Mouse (Mus musculus): ENCODE measurements around the gene Atg9a.

Atg9a gene

DNA sequence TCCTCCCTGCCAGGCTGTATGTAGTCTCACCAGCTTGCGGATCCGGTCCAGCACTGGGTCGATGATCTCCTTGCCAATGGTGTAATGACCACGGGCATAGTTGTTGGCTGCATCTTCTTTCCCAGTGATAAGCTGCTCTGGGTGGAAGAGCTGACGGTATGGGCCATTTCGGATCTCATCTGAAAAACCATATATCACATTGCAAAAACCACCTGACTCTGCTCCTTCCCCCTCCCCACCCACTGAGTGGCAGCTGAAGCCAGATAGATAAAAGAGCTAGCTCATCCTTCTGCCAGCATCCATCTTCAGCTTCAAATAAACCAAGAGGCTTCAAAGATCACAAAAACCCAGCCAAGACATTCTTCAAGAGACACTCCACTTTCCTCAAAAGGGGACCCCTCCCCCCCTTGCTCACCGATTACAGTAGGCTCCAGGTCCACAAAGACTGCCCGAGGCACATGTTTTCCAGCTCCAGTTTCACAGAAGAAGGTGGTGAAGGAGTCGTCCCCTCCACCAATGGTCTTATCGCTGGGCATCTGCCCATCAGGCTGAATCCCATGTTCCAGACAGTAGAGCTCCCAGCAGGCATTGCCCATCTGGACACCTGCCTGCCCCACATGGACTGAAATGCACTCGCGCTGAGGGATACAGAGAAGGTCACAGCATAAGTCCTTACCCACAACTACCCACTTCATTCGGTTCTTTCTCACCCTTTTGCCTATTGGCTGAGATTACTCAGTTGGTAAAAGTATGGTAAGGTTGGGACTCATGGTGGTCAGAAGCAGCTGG, 25.0 kb upstream of the Atg9a start:
- DNase-seq (ENCODE audit: extremely low read depth, insufficient read length, low spot score): no peak

DNA sequence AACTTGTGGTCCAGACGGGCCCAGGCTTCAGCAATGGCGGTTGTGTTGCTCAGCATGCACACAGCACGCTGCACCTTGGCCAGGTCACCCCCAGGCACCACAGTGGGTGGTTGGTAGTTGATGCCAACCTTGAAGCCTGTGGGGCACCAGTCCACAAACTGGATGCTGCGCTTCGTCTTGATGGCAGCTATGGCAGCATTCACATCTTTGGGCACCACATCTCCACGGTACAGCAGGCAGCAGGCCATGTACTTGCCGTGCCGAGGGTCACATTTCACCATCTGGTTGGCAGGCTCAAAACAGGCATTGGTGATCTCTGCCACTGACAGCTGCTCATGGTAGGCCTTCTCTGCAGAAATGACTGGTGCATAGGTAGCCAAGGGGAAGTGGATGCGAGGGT, 23.8 kb upstream of the Atg9a start:
- no peak for DNase-seq (ENCODE audit: extremely low read depth, insufficient read length, low spot score)

DNA sequence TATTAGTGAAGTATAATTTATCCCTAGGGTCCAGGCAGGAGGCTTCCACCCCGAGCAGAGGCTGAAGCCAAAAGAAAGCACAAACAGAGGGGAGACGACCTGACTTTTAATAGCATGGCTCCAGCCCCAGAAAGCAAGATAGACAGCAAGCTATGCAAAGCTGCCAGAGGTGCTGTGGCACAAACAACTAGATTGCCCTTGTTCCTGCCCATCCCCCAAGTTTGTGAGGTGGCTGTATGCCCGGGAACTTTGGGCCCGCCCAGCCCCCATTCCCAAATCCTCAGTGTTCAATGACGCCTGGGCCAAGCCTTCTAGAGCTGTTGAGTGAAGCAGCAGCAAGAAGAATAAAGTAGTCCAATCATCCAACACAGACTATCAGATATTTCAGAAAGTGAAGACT, 22.9 kb upstream of the Atg9a start:
- no peak for DNase-seq (ENCODE audit: extremely low read depth, insufficient read length, low spot score)

DNA sequence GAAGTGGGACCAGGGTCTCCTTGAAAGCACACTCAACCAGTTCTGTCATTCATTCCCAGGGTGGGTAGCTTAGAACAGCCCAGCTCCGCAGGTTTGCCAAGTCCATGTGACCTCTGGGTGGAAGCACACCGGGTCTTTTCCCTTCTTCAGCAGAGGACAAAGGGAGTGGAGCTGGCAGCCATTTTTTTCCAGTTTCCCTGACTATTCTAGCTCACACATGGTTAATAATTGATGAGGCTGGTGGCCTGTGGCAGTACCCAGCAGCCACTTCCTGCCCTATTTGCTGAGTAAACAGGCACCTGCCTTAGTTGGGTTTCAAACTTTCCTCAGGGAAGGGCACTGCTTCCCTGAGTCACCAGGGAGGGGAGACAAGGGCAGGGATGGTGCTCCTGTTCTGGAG, 22.4 kb upstream of the Atg9a start:
- DNase-seq (ENCODE audit: extremely low read depth, insufficient read length, low spot score): no peak

DNA sequence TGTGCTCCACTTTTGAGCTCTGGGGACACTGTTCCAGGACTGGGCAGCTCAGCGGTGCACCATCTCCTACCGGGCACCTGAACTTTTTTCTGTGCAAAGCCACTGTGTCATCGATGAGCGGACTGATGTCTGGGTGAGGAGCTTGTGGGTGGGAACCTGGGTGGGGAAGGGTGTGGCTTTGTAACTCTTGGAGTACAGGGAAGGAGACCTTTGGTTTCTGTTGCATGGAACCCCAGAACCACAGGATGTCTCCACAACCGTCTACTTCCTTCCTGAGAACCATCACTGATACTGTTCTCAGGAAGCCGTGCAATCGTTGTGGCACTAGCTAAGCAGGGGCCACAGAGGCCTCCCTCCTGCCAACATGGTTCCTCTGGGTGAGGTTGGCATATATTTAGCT, 21.1 kb upstream of the Atg9a start:
- DNase-seq (ENCODE audit: extremely low read depth, insufficient read length, low spot score): no peak

DNA sequence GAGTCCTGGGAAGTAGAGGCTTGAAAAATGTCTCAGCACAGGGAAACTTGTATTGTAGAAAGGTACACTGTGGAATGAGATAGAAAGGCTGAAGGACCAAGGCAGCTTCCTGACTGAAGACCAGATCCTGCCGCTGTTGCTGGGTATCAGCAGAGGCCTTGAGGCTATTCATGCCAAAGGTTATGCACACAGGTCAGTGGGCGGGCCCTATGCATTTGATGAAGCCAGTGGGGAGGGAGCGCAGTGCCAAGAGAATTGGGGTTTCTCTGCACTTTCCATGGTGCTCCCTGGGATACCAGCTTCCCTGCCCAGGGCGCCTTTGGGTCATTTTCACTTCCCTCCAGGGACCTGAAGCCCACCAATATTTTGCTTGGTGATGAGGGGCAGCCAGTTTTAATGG, 20.5 kb upstream of the Atg9a start:
- no peak for DNase-seq (ENCODE audit: extremely low read depth, insufficient read length, low spot score)

DNA sequence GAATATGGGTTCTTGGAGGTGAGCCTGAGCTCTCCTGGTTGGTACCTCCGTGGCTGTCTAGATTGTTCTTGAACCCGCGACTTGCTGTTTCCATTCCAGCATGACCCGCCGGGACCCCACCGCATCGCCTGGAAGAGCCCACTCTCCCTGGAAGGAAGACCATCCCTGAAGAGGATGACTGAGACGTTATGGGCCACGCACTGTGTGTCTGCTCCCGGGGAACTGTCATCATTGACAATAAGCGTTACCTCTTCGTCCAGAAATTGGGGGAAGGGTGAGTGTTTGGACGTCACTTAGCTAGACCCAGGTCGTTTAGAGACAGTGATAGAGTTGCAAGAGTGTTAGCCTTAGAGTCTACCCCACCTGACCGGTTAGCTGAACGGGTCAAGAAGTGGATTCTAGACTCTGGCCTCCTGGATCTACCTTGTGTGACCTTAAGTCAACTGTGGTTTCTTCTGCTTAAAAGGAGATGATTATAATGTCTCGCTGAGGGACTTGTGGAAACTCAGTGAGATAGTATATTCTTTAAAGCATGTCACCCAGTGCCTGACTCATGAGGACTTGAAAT, 19.2 kb upstream of the Atg9a start:
- DNase-seq (ENCODE audit: extremely low read depth, insufficient read length, low spot score): no peak

DNA sequence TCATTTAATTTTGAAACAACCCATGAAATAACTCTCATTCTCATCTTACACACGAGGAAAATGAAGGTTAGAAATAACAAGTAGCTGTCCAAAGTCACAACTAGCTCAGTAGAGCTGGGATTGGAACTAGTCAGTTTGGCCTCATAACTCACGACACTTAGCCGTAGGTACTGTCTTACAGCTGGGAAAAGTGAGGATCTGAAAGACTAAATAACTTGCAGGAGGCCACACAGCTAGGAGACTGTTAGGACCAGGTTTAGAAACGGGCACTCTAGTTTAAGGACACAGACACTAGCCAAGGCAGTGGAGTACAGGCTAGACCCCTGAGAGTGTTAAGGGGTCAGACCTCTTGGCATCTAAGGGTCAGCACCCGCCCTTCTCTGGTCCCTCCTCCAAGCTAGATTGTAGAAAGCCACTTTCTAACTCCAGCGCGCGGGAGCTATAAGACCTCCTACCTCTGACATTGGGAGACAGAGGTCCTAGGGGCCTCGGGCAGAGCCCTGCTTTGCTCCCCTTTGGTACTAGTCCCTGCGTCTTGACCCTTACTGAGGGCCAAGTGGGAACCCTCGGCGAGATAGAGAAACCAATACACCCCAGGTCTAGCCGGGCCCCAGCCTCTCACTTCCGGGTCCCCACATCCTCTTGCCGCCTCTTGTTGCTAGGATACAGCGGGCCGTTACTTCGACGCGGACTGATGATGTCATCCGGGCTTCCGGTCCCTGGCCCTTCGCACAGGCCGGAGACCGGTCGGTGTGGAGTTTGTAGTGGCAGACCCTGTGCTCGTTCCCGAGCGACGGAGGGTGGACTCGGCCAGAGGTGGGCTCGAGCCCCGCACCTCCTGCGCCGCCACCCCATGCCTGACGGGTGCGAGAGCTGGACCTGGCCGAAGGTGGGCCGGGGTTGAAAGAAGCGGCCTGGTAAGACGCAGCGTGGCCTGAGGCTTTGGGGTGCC, 18.4 kb upstream of the Atg9a start, which contains the start of the genes Glb1l and Stk16:
Gene Glb1l (minus strand): TSS at position 678 of the 952 bp plus-strand sequence.
Gene Stk16 (plus strand): TSS at position 703 of the 952 bp plus-strand sequence.
- DNase-seq (ENCODE audit: extremely low read depth, insufficient read length, low spot score): peak; percentile 92

DNA sequence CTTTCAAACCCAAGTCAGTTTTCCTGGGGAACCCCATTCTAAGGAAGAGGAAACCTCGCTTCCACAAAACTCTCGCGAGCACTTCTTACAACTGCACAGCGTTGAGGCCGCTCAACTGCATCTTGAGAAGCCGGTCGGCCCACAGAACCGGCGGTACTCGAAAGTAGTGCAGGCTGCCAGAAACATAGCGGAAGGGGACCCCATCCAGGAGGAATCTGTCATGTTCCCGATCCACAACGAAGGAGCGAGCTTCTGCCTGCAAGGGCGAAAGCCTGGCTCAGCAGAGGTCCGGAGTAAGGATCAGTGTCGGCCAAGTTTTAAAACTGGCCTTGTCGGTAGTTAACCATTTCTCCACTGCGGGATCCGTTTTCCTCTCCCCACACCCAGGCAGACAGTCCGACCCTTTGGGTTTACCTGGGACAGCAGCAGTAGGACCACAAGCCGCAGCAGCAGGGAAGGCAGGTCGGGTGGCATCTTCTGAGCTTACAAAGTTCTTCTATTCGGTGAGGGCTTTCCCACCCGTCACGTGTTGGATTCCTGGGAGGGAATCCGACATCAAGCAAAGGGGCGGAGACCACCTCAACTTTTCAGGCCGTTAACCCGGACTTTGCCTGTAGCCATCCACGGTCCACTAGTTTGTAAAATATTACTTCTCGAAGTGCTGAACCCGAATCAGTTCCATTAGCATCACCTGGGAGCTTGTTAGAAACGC, 17.1 kb upstream of the Atg9a start:
- DNase-seq (ENCODE audit: extremely low read depth, insufficient read length, low spot score): no peak

DNA sequence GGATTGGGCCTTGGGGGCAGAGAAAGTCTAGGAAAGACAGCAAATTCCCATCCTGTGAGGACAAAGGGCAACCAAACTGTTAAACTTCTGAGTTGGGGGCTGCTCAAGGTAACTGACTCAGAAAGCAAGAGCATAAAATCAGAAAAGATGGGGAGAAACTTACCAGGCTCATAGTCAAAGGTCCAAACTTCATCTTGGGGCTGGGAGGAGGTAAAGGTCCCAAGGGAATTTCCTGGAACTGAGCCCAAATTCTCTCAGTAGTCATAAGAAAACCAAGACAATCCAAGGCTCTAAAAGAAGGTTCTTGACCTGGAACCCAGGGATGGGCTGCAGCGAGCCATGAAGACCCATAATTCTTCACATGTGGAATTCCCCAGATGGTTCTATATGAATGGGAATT, 9.2 kb upstream of the Atg9a start:
- DNase-seq (ENCODE audit: extremely low read depth, insufficient read length, low spot score): no peak

DNA sequence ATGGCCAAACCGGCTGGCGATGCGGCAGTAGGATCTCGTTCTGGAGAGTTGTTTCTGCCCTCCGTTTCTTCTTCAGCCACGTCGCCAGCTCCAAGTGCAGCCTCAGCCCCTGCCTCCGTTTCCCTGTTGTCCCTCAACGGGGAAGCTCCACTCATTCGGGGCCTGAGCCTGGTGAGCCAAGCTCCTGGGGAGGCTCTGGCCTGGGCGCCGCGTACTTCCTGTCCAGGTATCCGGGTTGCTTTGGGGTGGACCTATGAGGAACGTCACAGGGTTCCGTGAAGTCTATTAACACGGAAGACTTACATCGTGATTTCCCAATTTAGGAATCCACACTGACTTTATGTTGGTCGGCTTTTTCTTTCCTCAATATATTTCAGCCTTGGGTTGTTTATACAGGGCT, 456 bp upstream of the Atg9a start:
- no peak for DNase-seq (ENCODE audit: extremely low read depth, insufficient read length, low spot score)

DNA sequence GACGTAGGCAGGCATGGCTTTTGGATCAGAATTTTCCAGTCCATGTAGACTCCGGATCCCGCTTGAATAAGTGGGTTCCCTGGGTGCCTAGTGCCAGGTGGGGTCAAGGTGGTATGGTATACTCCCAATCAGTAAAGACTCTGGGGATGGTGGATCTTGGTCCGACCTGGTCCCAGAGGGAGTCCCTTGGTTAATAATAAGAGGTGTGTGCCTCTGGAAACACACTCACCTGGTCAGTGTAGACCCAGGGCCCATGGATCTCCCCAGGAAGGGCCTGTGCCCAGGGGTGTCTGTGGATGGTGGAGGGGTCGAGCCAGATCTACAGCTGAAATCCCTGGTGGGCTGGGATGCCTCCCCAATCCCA, 756 bp downstream of the Atg9a start:
- DNase-seq (ENCODE audit: extremely low read depth, insufficient read length, low spot score): no peak

DNA sequence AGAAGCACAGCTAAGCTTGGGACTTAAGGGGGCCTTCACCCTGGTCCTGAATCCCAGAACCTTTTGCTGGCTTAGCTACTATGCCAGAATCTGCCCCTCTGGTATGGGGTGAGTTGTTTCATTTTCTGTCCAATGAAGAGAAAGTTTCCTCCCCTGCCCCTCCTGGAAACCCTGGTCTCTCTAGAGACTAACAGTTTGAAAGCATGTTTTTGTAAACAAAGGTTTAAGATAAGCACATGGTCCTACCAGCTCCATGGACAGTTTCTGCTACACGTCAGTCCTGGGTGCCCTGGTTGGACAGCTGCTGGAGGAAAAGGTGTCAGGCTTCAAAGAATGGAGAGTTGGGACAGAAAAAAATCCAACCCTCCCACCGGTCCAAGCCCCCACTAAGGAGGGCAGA, 1.4 kb downstream of the Atg9a start:
- no peak for DNase-seq (ENCODE audit: extremely low read depth, insufficient read length, low spot score)

DNA sequence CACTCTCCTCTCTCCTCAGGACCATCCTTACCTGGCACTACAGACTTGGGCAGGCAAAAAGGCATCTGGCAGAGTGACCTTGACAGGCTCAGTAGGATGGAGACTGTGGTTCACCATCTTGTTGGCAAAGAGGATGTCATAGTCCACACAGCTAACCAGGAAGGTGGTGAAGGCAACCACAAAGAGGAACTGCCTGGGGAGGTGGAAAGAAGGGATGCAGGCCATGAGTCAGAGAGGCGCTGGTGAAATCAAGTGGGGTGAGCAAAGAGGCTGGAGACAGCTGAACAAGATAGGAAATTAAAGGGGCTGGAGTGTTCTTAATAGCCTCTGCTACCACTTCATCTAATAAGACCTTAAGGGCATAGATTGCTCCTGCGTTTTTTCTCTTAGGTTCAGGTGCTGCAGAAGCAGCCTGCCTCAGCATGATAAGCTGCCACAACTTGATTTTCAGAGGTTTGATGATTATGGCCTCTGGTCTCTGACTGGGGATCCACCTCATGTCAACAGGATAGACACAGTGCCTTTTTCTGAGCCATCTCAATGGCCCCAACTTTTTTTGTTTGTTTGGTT, 4.0 kb downstream of the Atg9a start:
- no peak for DNase-seq (ENCODE audit: extremely low read depth, insufficient read length, low spot score)

DNA sequence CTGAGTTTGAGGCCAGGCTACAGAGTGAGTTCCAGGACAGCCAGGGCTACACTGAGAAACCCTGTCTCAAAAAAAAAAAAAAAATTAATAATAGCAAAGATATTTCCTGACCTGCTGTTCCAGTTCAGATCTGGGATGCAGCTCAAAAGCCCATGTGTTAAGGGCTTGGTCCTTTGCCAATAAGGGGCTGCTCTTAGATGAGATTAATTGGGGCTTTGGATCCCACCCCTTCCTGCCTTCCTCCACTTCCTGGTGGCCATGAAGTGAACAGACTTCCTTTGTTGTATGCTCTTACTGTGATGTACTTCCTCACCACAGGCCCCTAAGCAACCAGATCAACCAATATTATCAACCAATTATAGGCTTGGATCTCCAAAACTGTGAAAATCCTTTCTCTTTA, 4.9 kb downstream of the Atg9a start:
- DNase-seq (ENCODE audit: extremely low read depth, insufficient read length, low spot score): no peak

DNA sequence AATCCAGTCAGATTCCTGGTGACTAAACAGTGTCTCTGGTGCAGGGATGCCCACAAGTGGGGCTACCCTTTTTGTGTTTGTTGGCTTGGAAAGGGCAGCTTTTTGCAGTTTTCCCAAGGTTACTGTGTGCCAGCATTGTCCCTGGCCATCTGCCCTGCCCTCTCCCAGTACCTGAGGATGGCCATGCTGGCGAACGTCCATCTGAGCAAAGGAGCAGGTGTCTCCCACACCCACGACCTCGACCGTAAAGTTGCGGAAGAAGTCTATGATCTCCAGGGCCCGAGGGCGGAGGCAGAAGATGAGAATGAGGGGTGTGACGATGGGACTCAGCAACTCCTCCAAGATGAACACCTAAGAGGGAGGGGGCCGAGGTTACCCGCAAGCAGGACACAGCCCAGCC, 6.5 kb downstream of the Atg9a start:
- no peak for DNase-seq (ENCODE audit: extremely low read depth, insufficient read length, low spot score)

DNA sequence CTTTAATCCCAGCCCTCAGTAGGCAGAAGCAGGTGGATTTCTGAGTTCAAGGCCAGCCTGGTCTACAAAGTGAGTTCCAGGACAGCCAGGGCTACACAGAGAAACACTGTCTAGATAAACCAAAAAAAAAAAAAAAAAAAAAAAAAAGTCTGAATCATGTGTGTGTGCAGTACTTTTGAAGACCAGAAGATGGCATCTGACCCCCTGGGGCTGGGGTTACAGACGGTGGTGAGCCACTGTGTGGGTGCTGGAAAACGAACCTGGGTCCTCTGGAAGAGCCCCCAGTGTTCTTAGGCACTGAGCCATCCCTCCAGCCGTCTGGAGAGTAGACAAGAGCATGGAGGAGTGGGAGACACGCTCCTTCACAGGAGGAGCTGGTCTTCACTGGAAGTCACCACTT, 9.8 kb downstream of the Atg9a start:
- DNase-seq (ENCODE audit: extremely low read depth, insufficient read length, low spot score): no peak

DNA sequence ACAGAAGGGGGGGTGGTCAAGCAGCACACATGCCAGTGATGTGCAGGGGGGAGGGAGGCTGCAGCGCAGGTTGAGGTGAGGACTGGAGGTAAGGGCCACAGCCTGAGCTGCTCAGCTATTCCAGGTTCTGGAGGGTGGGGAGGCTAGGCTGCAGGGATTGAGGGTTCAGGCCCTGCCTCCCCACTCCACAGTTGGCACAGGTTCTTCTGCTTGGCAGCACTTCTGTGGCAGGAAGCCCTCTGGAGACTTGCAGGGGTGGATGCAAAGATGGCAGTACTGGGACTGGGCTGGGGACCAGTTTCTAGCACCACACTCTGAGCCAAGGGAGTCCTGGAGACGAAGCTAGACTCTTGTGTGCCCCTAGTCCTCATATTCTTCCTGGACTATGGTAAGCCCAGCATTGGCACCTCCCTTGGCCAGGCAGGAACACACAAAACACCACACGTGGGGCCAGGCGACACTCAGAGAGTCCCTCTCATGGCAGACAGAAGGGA, 10.6 kb downstream of the Atg9a start:
- DNase-seq (ENCODE audit: extremely low read depth, insufficient read length, low spot score): no peak

DNA sequence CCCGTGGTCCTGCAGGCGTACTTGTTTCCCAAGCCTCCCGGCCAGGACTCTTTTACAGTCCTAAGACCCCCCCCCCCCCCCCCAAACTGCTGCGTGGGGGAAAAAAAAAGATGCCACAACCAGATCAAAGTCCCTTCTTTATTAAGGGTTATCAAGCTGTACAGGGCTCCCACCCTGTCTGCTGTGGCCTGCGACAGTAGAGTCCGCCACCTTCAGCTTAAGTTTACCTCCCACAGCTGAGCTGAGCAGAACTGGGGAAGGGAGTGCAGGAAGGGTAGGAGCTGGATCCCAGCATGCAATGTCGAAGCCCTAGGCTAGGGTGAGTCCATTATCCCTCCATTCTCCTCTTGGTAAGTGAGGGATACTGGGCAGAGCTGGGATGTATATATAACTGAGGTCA, 11.3 kb downstream of the Atg9a start:
- no peak for DNase-seq (ENCODE audit: extremely low read depth, insufficient read length, low spot score)

DNA sequence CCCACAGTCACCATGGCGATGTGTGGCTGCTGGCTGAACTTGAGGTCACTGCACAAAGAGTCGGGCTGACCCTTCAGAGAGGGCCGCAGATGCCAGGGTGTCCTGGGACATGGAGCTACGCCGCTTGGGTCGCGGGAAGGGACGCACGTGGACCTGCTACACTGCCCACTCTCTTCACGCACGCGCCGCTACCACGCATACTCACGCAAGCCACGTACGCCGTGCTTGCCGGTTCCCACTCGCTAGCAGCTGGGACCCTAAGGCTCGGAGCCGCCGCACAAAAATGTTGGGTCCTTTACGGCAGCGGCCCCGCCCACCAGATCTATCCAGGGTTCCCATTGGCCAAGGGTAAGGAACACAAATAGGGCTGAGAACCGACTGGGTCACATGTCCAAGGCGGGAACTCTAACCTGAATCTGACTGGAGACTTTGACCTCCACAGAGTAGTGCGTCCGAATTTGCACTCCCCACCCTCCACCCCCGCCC, 11.8 kb downstream of the Atg9a start, which contains the start of gene Abcb6:
Gene Abcb6 (minus strand): TSS at position 288 of the 486 bp plus-strand sequence.
- peak; percentile 86 for DNase-seq (ENCODE audit: extremely low read depth, insufficient read length, low spot score)
